Mouse (Mus musculus) kidney, postnatal 0 days (tissue): Measurements from ENCODE around the gene Ssh1. TPM values are rescaled to one million over a fixed set of nuclear protein-coding genes. Genes with fewer than 3 reads are reported as not detected.
A peak's percentile ranks its signal among the peaks of the same experiment; 100 is the strongest.

Experiments
- ATAC-seq: fragments of 200-750 bp; cut with Nextera tagmentation; replicated peaks from 2 replicates; pipeline ENCODE4 v1.8.0; 2017; ENCODE audit warnings: low read depth, moderate number of reproducible peaks, moderate TSS enrichment, moderate library complexity; ENCODE audit not compliant: low FRiP score
- DNase-seq: peaks from one replicate; pipeline ENCODE4 v3.0.0-alpha.2; 2016; ENCODE audit warnings: low spot score
- H3K27ac ChIP-seq: fragments of 300-500 bp; sonication (generic); 2 replicates; pipeline ENCODE4 v1.5.1; 2014; ENCODE audit warnings: mild to moderate bottlenecking
- H3K27me3 ChIP-seq: fragments of 300-500 bp; sonication (generic); 2 replicates; pipeline ENCODE4 v1.6.1; 2014; ENCODE audit warnings: low read length, mixed read lengths; ENCODE audit not compliant: insufficient read depth
- H3K36me3 ChIP-seq: fragments of 300-500 bp; sonication (generic); 2 replicates; pipeline ENCODE4 v1.6.1; 2014; ENCODE audit warnings: low read length, mixed read lengths; ENCODE audit not compliant: insufficient read depth
- H3K4me1 ChIP-seq: fragments of 300-500 bp; sonication (generic); replicated peaks from 2 replicates; pipeline ENCODE4 v1.6.1; 2014; ENCODE audit warnings: antibody characterized with exemption, low read length, mixed read lengths; ENCODE audit not compliant: insufficient read depth
- H3K4me2 ChIP-seq: fragments of 300-500 bp; sonication (generic); 2 replicates; pipeline ENCODE4 v1.6.1; 2014; ENCODE audit warnings: mild to moderate bottlenecking, low read length, moderate library complexity, mixed read lengths
- H3K4me3 ChIP-seq: fragments of 300-500 bp; sonication (generic); replicated peaks from 2 replicates; pipeline ENCODE4 v1.5.1; 2014; ENCODE audit warnings: low read depth, low read length
- H3K9ac ChIP-seq: fragments of 300-500 bp; sonication (generic); 2 replicates; pipeline ENCODE4 v1.6.1; 2014; ENCODE audit warnings: low read depth, low read length
- H3K9me3 ChIP-seq: fragments of 300-500 bp; sonication (generic); replicated peaks from 2 replicates; pipeline ENCODE4 v1.6.1; 2016; ENCODE audit warnings: low read length, inconsistent platforms, mixed read lengths
- CTCF ChIP-seq: IDR thresholded peaks from 2 replicates; pipeline ENCODE4 v1.5.1; 2016; ENCODE audit warnings: antibody characterized with exemption, low read depth, mild to moderate bottlenecking, moderate library complexity
- WGBS: fragments of 180-500 bp; shearing (Covaris S2); extraction: QIAGEN DNeasy Blood & Tissue Kit; methylation state at CpG from one replicate; pipeline ENCODE4 v1.1.7; 2014; 5-methylcytosine and 5-hydroxymethylcytosine counted together
- polyA plus RNA-seq: library from polyadenylated mRNA; unstranded; fragments of >200 nt; fragmentation: Nextera tagmentation; extraction: Ambion mirVana; gene quantifications from 2 replicates; pipeline ENCODE4 v1.2.1, GENCODE M21; 2015

Gene Ssh1
- polyA plus RNA-seq, 1 experiment from 2014 or later = 10.0 TPM

GRCm38 (mm10) chr5:113954421-113954820, 39.3 kb downstream of the Ssh1 start:
- peak; percentile 97 for TF ChIP-seq CTCF
- H3K4me1 ChIP-seq = no peaks in the 10 kb centered on the region
- no peaks in the 10 kb centered on the region for H3K27me3 ChIP-seq
- 9% methylated on average over 7 of the region's 7 CpGs for WGBS
- no peak overlapping the region for H3K9ac ChIP-seq
- no peak for ATAC-seq
- no peaks in the 10 kb centered on the region for H3K9me3 ChIP-seq
- no peak overlapping the region for H3K4me3 ChIP-seq
- no peak overlapping the region for H3K27ac ChIP-seq
- DNase-seq = peak; percentile 88
- H3K4me2 ChIP-seq = no peak overlapping the region
- peaks cover 28% of the 10 kb centered on the region for H3K36me3 ChIP-seq

GRCm38 (mm10) chr5:113952519-113952918, 41.2 kb downstream of the Ssh1 start:
- Histone ChIP-seq H3K4me1 (no peaks in the 10 kb centered on the region), H3K27me3 (no peaks in the 10 kb centered on the region), H3K9me3 (no peaks in the 10 kb centered on the region), H3K4me2 (no peak overlapping the region), H3K27ac (no peak overlapping the region), H3K9ac (no peak overlapping the region), H3K36me3 (peaks cover 34% of the 10 kb centered on the region), H3K4me3 (no peak overlapping the region)
- DNase-seq = no peak
- ATAC-seq = no peak
- TF ChIP-seq CTCF = no peak
- WGBS = 92% methylated on average over 10 of the region's 10 CpGs

- Histone ChIP-seq H3K4me3 (no peak overlapping the region), H3K4me2 (no peak overlapping the region), H3K9ac (no peak overlapping the region), H3K36me3 (peaks cover 31% of the 10 kb centered on the region), H3K9me3 (no peaks in the 10 kb centered on the region), H3K4me1 (no peaks in the 10 kb centered on the region), H3K27me3 (no peaks in the 10 kb centered on the region), H3K27ac (no peak overlapping the region)
- ATAC-seq (no peak), DNase-seq (no peak)
- no peak for TF ChIP-seq CTCF
- 74% methylated on average over 11 of the region's 11 CpGs for WGBS
Measured at GRCm38 (mm10) chr5:113951693-113952071, 42.0 kb downstream of the Ssh1 start.

- Histone ChIP-seq H3K36me3 (peaks cover 36% of the 10 kb centered on the region), H3K4me3 (no peak overlapping the region), H3K9me3 (no peaks in the 10 kb centered on the region), H3K4me2 (no peak overlapping the region), H3K27ac (no peak overlapping the region), H3K9ac (no peak overlapping the region), H3K27me3 (no peaks in the 10 kb centered on the region), H3K4me1 (no peaks in the 10 kb centered on the region)
- no peak for TF ChIP-seq CTCF
- DNase-seq (no peak), ATAC-seq (no peak)
- WGBS = 70% methylated on average over 19 of the region's 19 CpGs
Measured at GRCm38 (mm10) chr5:113950786-113951692, 42.7 kb downstream of the Ssh1 start.

- Histone ChIP-seq H3K4me1 (no peaks in the 10 kb centered on the region), H3K36me3 (peaks cover 41% of the 10 kb centered on the region), H3K9me3 (no peaks in the 10 kb centered on the region), H3K4me3 (no peak overlapping the region), H3K27ac (no peak overlapping the region), H3K27me3 (no peaks in the 10 kb centered on the region), H3K4me2 (no peak overlapping the region), H3K9ac (no peak overlapping the region)
- 91% methylated on average over 17 of the region's 17 CpGs for WGBS
- ATAC-seq (no peak), DNase-seq (no peak)
- no peak for TF ChIP-seq CTCF
Measured at GRCm38 (mm10) chr5:113950133-113950532, 43.6 kb downstream of the Ssh1 start.

GRCm38 (mm10) chr5:113947280-113947679, 46.4 kb downstream of the Ssh1 start:
- H3K4me1 ChIP-seq = no peaks in the 10 kb centered on the region
- no peak overlapping the region for H3K4me3 ChIP-seq
- H3K9ac ChIP-seq = no peak overlapping the region
- no peak overlapping the region for H3K27ac ChIP-seq
- H3K9me3 ChIP-seq = no peaks in the 10 kb centered on the region
- ATAC-seq (no peak), DNase-seq (no peak)
- H3K4me2 ChIP-seq = no peak overlapping the region
- H3K27me3 ChIP-seq = no peaks in the 10 kb centered on the region
- peaks cover 56% of the 10 kb centered on the region for H3K36me3 ChIP-seq
- WGBS = 68% methylated on average over 2 of the region's 2 CpGs
- peak; percentile 41; the same call in 1 of the 2 replicates for TF ChIP-seq CTCF
